Mouse (Mus musculus) layer of hippocampus, adult 18-20 months (tissue): ENCODE data around the gene Nrp2. TPM values are rescaled to one million over a fixed set of nuclear protein-coding genes. Genes with fewer than 3 reads are reported as not detected.

Source experiments
- DNase-seq, 2 experiments: peaks; one replicate each; pipeline ENCODE4 v3.0.0; 2022; ENCODE audit warnings: low spot score in 2 of 2
- total RNA-seq, 2 experiments: library from RNA; stranded (reverse); gene quantifications; 2 replicates each; pipeline ENCODE4 v1.2.3; 2021

Nrp2 gene
- total RNA-seq, 2 experiments from 2014 or later: 54.1 to 56.3 TPM

DNA sequence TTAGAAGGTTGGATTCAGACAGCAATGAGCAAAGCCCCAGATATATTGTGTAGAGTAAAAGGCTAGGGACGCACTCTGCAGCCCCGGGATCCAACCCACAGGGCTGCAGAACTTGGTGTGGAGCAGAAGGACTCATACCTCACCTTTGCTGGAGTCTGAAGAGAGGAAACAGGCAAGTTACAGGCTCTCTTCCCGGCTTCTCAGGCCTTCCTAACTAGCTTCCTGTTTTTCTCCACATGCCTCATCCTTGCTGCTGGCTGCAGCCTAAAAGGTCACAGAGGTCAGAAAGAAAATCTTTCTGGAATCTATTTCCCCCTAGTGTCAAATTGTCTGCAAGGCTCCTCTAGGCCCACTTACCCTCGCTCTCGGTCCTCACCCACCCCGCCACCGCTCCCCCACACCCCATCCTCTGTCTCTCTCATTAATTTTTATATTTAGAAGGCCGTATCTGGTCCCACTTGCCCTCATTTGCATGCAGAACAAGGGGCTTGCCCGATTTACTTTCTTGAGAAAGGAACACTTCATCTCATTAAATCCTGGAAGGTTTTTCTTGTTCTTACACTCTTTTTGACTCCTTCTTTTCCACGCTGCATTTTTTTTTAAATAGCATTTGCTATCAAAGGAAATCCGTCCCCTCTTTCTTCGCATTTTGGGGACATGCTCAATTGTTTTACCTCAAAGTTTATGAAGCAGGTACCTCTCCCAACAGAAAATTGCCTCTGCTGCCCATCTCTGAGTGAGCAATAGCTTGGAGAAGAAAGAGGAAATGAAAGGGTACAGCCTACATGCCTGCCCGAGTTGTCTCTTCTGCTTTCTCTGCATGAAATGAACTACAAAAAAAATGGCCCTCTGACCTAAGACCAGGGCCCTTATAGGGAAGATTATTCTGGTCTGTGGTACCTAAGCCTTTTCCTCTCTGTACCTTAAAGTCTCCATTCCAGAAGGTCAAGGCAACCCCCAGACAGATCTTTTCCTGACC is 17.9 kb downstream of the Nrp2 start:
- no peak for DNase-seq

DNA sequence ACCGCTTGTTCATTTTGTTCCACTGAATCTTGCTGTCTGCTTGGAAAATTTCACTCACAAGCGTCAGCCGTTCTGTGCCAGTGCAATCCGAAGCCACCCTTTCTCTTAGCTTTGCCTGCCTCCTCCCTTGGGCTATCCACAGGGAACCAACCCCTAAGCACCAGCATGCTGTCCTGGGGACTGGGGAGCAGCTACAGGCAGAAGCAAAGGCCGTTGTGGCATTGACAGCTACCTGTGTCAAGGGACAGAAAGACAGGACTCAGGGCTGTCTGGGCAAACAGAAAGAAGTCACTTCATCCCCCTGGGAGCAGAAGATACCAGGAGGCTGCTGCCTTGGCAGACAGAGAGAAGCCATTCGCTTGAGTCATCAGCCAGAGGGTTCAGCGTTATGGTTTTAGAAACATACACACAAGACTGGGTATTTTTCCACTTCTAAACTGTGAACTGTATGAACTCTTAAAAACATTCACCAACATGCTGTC is 18.7 kb downstream of the Nrp2 start:
- DNase-seq: no peak

- no peak for DNase-seq
Measured at GRCm38 (mm10) chr1:62722526-62722925, 19.4 kb downstream of the Nrp2 start.

DNA sequence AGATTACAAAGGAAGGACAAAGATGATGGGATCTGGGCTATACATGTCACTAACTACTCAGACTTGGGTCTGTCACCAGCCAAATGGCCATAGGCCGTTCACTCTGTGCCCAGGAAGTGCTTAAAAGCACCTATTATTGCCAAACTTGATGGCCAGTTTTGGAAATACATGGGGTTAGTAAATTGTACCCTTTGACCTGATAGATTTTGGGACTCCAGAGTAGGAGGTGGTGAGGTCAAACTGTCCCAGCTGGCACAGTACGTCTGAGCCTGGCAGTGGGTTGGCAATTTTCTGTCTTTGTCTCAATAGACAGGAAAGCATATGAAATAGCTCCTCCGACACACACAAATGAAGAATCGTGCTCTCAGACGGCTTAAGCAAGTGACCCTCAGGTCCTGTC is 20.8 kb downstream of the Nrp2 start:
- DNase-seq: no peak

DNA sequence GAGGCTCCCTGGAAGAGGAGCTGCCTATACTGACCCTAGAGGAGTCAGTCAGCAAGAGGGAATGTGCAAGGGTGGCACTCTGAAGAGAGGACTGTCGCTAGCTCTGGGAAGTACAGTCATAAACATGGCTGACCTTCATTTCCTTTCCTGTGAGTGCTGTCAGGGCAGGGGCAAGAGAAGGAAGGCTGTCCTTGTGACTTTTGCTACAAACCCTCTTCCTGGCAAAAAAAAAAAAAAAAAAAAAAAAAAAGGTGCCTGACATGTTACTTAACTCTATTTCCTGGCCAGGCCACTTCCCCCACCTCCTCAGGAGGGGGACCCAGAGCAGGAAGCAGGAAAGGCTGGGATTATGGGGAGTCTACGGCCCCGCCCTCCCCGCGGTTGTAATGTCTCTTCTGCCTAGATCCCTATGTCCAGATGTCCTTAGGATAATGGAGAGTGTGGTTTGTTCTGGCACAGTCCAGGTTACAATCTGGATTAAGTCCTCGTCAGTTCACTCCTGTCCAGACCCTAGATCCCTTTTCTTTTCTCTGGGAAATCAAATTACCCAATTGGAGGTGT is 21.5 kb downstream of the Nrp2 start:
- DNase-seq: no peak

GRCm38 (mm10) chr1:62725032-62725678 is 22.1 kb downstream of the Nrp2 start:
- DNase-seq: no peak

GRCm38 (mm10) chr1:62727191-62727590 is 24.1 kb downstream of the Nrp2 start:
- DNase-seq: no peak

- no peak for DNase-seq
Measured at GRCm38 (mm10) chr1:62728421-62728820, 25.3 kb downstream of the Nrp2 start.

GRCm38 (mm10) chr1:62728926-62729325 is 25.8 kb downstream of the Nrp2 start:
- DNase-seq: no peak

DNA sequence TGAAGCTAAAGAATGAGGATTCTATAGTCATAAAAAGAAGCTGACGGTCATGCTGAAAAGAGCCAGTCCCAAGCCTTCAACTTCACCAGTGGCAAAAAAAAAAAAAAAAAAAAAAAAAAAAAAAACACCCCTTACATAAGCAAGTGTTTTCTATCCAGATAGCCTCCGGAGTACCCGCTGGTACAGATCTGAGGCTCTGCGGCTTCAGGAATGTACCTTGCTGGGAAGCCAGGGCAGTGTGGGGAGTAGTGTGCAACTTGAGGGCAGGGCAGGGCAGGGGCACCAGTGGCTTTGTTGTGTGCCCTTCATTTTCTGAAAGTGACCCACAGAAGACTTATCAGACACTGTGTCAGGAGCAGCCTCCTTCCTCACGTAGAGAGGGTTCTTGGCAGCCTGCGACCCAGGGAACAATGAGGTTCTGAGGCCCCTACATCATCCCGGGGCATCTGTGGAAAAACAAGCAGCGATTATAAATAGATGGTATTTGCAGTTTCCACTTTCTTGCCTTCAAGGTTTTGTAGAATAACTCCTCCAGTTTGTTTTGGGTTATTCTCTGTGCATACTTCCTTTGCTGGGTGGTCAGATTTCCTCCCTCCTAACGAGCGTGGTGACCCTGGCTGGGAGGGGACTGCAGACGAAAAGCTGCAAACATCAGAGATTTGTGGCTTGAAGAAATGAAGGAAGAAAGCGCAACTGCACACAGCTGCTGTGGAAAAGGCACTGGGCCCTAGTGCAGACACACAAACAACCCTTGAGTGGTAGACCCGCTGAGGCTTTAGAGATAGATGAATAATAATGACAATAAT is 26.5 kb downstream of the Nrp2 start:
- no peak for DNase-seq

DNA sequence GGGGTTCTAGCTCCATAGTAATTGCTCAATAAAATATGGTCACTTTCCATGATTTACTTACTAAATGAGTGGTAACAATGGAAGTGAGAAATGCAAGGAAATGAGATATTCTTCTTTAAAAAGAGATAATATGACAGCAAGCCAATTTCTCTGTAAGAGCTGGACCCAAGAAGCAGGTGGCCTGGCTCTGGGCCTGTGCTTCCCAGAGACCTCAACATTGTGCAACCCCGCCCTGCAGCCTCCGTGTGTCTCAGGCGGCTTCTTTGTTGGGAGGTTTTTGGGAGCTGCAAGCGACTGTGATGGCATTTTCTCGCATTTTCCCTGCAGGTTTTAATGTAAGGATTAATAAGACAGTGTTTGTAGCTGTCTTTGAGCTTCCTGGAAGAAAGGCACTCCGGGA is 29.0 kb downstream of the Nrp2 start:
- DNase-seq: no peak

- DNase-seq: no peak
Measured at GRCm38 (mm10) chr1:62734420-62734931, 31.4 kb downstream of the Nrp2 start.

GRCm38 (mm10) chr1:62734980-62735379 is 31.9 kb downstream of the Nrp2 start:
- no peak for DNase-seq

- DNase-seq: no peak
Measured at GRCm38 (mm10) chr1:62735835-62736234, 32.8 kb downstream of the Nrp2 start.

DNA sequence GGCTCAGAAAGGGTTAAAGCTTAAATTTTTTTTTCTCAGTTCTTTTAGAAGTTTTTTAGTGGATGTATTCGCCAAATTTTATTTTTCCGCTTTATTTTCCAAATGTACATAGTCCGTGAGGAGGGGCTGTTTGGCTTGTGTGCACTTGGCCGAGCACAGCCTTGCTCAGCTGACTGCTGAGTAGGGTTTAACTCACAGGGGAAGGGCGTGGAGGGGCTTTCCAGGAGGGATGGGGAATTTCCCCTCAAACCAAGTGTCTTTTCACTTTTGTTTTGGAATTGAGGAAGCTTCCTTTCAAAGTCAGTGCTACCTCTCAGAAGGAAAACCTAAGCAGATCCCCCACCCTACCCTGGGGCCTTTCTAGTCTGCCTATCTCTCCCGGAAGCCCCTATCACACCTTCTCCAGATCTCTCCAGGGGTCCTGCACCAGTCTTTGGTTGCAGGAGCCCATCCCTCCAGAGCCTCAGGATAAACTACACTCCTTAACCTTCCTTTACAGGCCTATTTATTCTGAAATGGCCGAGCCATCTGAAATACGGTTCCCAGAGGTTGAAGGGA is 33.4 kb downstream of the Nrp2 start:
- DNase-seq: no peak

- DNase-seq: no peak
Measured at GRCm38 (mm10) chr1:62738165-62738564, 35.1 kb downstream of the Nrp2 start.

- no peak for DNase-seq
Measured at GRCm38 (mm10) chr1:62742092-62742491, 39.0 kb downstream of the Nrp2 start.

GRCm38 (mm10) chr1:62743064-62743694 is 40.1 kb downstream of the Nrp2 start:
- DNase-seq: no peak

- no peak for DNase-seq
Measured at GRCm38 (mm10) chr1:62745889-62746288, 42.8 kb downstream of the Nrp2 start.
